Mouse (Mus musculus) liver, adult 2 months (tissue): ENCODE results near the gene Akain1.

Experiments used
- CTCF ChIP-seq: fragments of 200-500 bp; IDR thresholded peaks from 2 replicates; pipeline ENCODE4 v1.5.1; 2011; ENCODE audit warnings: low read depth, low read length, control low read depth
- POLR2A ChIP-seq: fragments of 200-500 bp; IDR thresholded peaks from 2 replicates; pipeline ENCODE4 v1.6.1; 2011; ENCODE audit warnings: low read length, control low read depth; ENCODE audit not compliant: insufficient read depth; ENCODE audit errors: extremely low read depth

DNA sequence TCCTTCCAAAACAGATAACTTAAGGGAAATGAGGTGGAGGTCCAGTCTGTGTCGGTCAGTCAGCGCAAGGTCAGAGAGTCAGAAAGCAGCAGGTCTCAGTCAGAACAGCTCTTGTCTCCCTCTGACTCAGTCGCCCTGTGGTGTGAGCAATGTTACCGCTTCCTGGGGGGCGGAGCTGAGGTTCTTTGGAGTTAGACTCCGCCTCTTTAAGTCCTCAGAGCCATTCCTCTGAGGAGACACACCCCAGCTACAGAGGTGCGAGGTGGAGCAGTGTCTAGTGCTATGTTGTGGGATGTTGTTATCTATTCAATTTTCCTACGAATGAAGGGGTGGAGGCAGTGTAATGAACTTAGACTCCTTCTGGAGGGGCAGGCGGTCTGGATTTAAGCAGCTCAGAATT is 1.9 kb downstream of the Akain1 start:
- TF ChIP-seq CTCF (no peak), POLR2A (no peak)
